Mouse (Mus musculus) forebrain, embryonic 11.5 days (tissue): ENCODE results near the gene Bik. TPM values are rescaled to one million over a fixed set of nuclear protein-coding genes. Genes with fewer than 3 reads are reported as not detected.

ENCODE experiments used
- ATAC-seq: fragments of 200-750 bp; cut with Nextera tagmentation; replicated peaks from 2 replicates; pipeline ENCODE4 v1.8.0; 2017; ENCODE audit warnings: moderate TSS enrichment; ENCODE audit not compliant: low FRiP score
- DNase-seq: peaks from one replicate; pipeline ENCODE4 v3.0.0-alpha.2; 2017; ENCODE audit warnings: low spot score
- H3K27ac ChIP-seq: fragments of 300-500 bp; sonication (generic); 2 replicates; pipeline ENCODE4 v1.5.1; 2014; ENCODE audit warnings: low read depth, low read length
- H3K27me3 ChIP-seq: fragments of 300-500 bp; sonication (generic); 2 replicates; pipeline ENCODE4 v1.6.1; 2014; ENCODE audit warnings: mild to moderate bottlenecking, low read length, mixed read lengths; ENCODE audit not compliant: control insufficient read depth, insufficient read depth
- H3K36me3 ChIP-seq: fragments of 300-500 bp; sonication (generic); 2 replicates; pipeline ENCODE4 v1.6.1; 2014; ENCODE audit warnings: mild to moderate bottlenecking, low read length, moderate library complexity, mixed read lengths; ENCODE audit not compliant: control insufficient read depth, insufficient read depth
- H3K4me1 ChIP-seq: fragments of 300-500 bp; sonication (generic); replicated peaks from 2 replicates; pipeline ENCODE4 v1.6.1; 2014; ENCODE audit warnings: low read length, mixed read lengths; ENCODE audit not compliant: control insufficient read depth, insufficient read depth
- H3K4me2 ChIP-seq: fragments of 300-500 bp; sonication (generic); 2 replicates; pipeline ENCODE4 v1.6.1; 2014; ENCODE audit warnings: low read depth, mild to moderate bottlenecking, low read length, moderate library complexity, mixed read lengths; ENCODE audit not compliant: severe bottlenecking
- H3K4me3 ChIP-seq: fragments of 300-500 bp; sonication (generic); 2 replicates; pipeline ENCODE4 v1.5.1; 2014; ENCODE audit warnings: low read depth, low read length
- H3K9ac ChIP-seq: fragments of 300-500 bp; sonication (generic); 2 replicates; pipeline ENCODE4 v1.6.1; 2014; ENCODE audit warnings: low read length
- H3K9me3 ChIP-seq: fragments of 300-500 bp; sonication (generic); 2 replicates; pipeline ENCODE4 v1.6.1; 2016; ENCODE audit warnings: low read length, mixed read lengths; ENCODE audit not compliant: control insufficient read depth
- WGBS: fragments of 180-500 bp; shearing (Covaris S2); extraction: QIAGEN DNeasy Blood & Tissue Kit; methylation state at CpG from one replicate; pipeline ENCODE4 v1.1.7; 2014; 5-methylcytosine and 5-hydroxymethylcytosine counted together
- polyA plus RNA-seq: library from polyadenylated mRNA; unstranded; fragments of >200 nt; fragmentation: Nextera tagmentation; extraction: Ambion mirVana; gene quantifications from 2 replicates; pipeline ENCODE4 v1.2.1, GENCODE M21; 2014

Bik gene
- polyA plus RNA-seq, 1 experiment from 2014 or later: 2.3 TPM

- no peak overlapping the region for H3K27ac ChIP-seq
- ATAC-seq (no peak), DNase-seq (no peak)
- WGBS: 94% methylated on average over 20 of the region's 20 CpGs
- no peaks in the 10 kb centered on the region for H3K4me1 ChIP-seq
- no peak overlapping the region for H3K4me2 ChIP-seq
- H3K27me3 ChIP-seq: no peaks in the 10 kb centered on the region
- H3K9me3 ChIP-seq: no peaks in the 10 kb centered on the region
- no peak overlapping the region for H3K4me3 ChIP-seq
- no peak overlapping the region for H3K9ac ChIP-seq
- no peaks in the 10 kb centered on the region for H3K36me3 ChIP-seq
Observed at GRCm38 (mm10) chr15:83489471-83489870, 37.2 kb upstream of the Bik start.

DNA sequence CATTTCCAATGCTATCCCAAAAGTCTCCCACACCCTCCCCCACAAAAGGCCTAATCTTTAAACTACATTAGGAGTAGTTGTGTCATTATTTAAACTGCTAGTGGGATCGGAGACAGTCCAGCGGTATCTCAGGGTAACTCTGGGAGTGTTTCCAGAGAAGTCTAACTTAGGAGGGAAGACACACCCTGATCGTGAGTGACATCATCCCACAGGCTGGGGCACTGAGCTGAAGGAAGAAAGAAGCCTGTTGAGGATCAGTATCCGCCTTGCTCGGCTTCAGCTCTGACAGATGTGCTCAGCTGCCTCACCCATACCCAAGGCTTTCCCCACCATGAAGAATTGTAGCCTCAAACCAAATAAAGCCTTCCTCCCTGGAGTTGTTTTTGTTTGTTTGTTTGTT is 34.8 kb upstream of the Bik start:
- ATAC-seq (no peak), DNase-seq (no peak)
- Histone ChIP-seq H3K9ac (no peak overlapping the region), H3K4me2 (no peak overlapping the region), H3K27me3 (no peaks in the 10 kb centered on the region), H3K4me1 (no peaks in the 10 kb centered on the region), H3K9me3 (no peaks in the 10 kb centered on the region), H3K36me3 (no peaks in the 10 kb centered on the region), H3K27ac (no peak overlapping the region), H3K4me3 (no peak overlapping the region)
- WGBS: 89% methylated on average over 5 of the region's 5 CpGs

- H3K4me1 ChIP-seq: no peaks in the 10 kb centered on the region
- 81% methylated on average over 7 of the region's 7 CpGs for WGBS
- ATAC-seq (no peak), DNase-seq (no peak)
- no peak overlapping the region for H3K27ac ChIP-seq
- no peak overlapping the region for H3K4me2 ChIP-seq
- no peaks in the 10 kb centered on the region; the same call in 1 of the 2 replicates for H3K36me3 ChIP-seq
- no peaks in the 10 kb centered on the region for H3K27me3 ChIP-seq
- no peak overlapping the region for H3K9ac ChIP-seq
- H3K4me3 ChIP-seq: no peak overlapping the region
- H3K9me3 ChIP-seq: no peaks in the 10 kb centered on the region
Observed at GRCm38 (mm10) chr15:83493856-83494571, 32.6 kb upstream of the Bik start.

- no peaks in the 10 kb centered on the region; the same call in 1 of the 2 replicates for H3K36me3 ChIP-seq
Observed at GRCm38 (mm10) chr15:83494572-83494920, 32.1 kb upstream of the Bik start.

DNA sequence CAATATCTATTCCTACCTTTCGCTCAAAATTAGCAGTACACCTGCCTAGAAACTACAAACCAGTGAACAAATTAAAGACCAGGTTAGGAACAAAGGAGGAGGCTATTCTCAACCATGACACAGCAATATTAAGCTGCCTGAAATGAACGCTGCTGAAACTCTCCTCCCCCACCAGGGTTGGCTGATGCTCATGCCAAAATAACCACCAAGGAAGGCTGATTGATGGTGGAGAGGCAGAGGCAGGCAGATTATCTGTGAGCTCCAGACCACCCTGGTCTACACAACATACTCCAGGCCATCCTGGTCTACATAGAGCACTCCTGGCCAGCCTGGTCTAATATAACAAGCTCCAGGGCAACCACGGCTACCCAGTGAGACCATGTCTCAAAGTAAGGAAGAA is 31.5 kb upstream of the Bik start:
- Histone ChIP-seq H3K9ac (no peak overlapping the region), H3K4me1 (no peaks in the 10 kb centered on the region), H3K36me3 (no peaks in the 10 kb centered on the region; the same call in 1 of the 2 replicates), H3K9me3 (no peaks in the 10 kb centered on the region), H3K4me2 (no peak overlapping the region), H3K4me3 (no peak overlapping the region), H3K27me3 (no peaks in the 10 kb centered on the region), H3K27ac (no peak overlapping the region)
- WGBS: 89% methylated on average over 3 of the region's 3 CpGs
- no peak for ATAC-seq
- DNase-seq: no peak

More at GRCm38 (mm10) chr15:83494572-83494920, 32.1 kb upstream of the Bik start:
- H3K9me3 ChIP-seq: no peaks in the 10 kb centered on the region
- no peak overlapping the region for H3K4me3 ChIP-seq
- H3K9ac ChIP-seq: no peak overlapping the region
- DNase-seq (no peak), ATAC-seq (no peak)
- no peaks in the 10 kb centered on the region for H3K27me3 ChIP-seq
- WGBS: 74% methylated on average over 6 of the region's 6 CpGs
- H3K4me2 ChIP-seq: no peak overlapping the region
- H3K27ac ChIP-seq: no peak overlapping the region
- no peaks in the 10 kb centered on the region for H3K4me1 ChIP-seq

- Histone ChIP-seq H3K9ac (no peak overlapping the region), H3K27ac (no peak overlapping the region), H3K4me3 (no peak overlapping the region), H3K27me3 (no peaks in the 10 kb centered on the region), H3K4me1 (no peaks in the 10 kb centered on the region), H3K36me3 (no peaks in the 10 kb centered on the region; the same call in 1 of the 2 replicates), H3K9me3 (no peaks in the 10 kb centered on the region), H3K4me2 (no peak overlapping the region)
- 75% methylated on average over 22 of the region's 22 CpGs for WGBS
- no peak for DNase-seq
- no peak for ATAC-seq
Observed at GRCm38 (mm10) chr15:83495787-83496367, 30.8 kb upstream of the Bik start.

DNA sequence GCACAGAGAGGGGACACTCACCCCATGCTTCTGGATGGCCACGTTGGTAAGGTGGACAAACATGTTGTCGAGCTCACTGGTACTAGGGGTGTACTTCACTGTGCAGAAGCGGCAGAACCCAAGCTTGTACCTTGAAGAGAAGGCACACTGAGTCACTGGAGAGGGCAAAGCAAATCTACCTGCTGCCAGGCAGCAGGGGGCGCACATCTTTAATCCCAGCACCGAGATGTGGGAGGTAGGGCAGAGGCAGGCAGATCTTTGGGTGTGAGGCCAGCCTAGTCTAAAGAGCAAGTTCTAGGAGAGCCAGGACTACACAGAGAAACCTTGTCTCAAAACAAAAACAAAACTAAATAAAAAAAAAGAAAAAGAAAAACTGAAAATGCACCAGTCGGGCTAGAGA is 29.4 kb upstream of the Bik start:
- H3K27ac ChIP-seq: no peak overlapping the region
- no peaks in the 10 kb centered on the region for H3K9me3 ChIP-seq
- no peaks in the 10 kb centered on the region; the same call in 1 of the 2 replicates for H3K36me3 ChIP-seq
- DNase-seq: no peak
- H3K4me1 ChIP-seq: no peaks in the 10 kb centered on the region
- no peak overlapping the region for H3K4me2 ChIP-seq
- H3K9ac ChIP-seq: no peak overlapping the region
- 93% methylated on average over 6 of the region's 6 CpGs for WGBS
- no peak overlapping the region for H3K4me3 ChIP-seq
- no peaks in the 10 kb centered on the region for H3K27me3 ChIP-seq
- ATAC-seq: no peak

- Histone ChIP-seq H3K4me2 (no peak overlapping the region), H3K27ac (no peak overlapping the region), H3K4me1 (no peaks in the 10 kb centered on the region), H3K4me3 (no peak overlapping the region), H3K27me3 (no peaks in the 10 kb centered on the region), H3K36me3 (no peaks in the 10 kb centered on the region; the same call in 1 of the 2 replicates), H3K9me3 (no peaks in the 10 kb centered on the region), H3K9ac (no peak overlapping the region)
- ATAC-seq (no peak), DNase-seq (no peak)
- 95% methylated on average over 10 of the region's 10 CpGs for WGBS
Observed at GRCm38 (mm10) chr15:83499211-83499755, 27.4 kb upstream of the Bik start.
